In the genomic region with DNA sequence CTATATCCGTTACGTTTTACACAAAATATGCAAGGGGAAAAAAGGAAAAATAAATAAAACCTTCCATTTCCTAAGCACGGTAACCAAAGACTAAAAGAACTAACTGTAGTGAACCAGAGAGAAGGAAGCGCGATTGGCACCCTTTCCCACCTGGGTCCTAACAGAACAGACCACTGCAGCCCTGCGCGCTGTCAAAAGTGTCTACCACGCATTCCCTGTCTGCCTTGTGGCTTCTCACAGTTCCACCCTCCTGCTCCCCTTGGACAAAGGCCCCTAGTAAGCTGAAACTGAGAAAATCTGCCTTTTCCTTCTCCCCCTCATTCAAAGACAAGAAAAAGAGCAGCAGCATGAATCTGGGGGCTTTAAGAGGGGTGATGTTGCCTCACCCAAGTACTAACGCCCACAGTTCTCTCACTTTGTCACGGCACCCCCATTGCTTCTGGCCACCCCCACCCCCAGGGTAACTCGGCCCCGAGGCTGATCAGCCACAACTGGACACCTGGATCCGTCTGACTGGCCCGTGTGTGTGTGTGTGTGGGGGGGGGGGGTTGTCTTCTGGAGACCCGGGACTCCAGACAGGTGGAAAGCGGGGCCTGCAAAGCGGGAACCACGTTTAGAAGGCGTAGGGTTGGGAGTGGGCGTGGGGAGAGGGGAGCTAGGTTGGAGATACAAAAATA, we compare ENCODE assay signal across 14 mouse cellular contexts. TPM values are rescaled to one million over a fixed set of nuclear protein-coding genes. Genes with fewer than 3 reads are reported as not detected.
DNase-seq lines count a peak whose midpoint lies in the region; ATAC-seq and TF ChIP-seq lines count a peak whose summit lies in the region.
"Had no signal": no experiment of that assay in that cellular context is flagged by ENCODE, and none has a peak within 500 bp of the region (broad histone marks: within the 10 kb centered on the region; RNA-seq: fewer than 3 reads in every experiment).

No protein-coding gene starts in this region.

- no peak for DNase-seq in heart, embryonic 10.5 days (ENCODE audit: low spot score)
- DNase-seq in heart, adult 2 months: no peak
- peak; percentile 14 for DNase-seq in neural tube, embryonic 11.5 days (ENCODE audit: low spot score)
- peak; percentile 35 for DNase-seq in midbrain, embryonic 14.5 days
- no peak for DNase-seq in adrenal gland, postnatal 14 days

- no peak overlapping the region for H3K27ac ChIP-seq in heart, embryonic 10.5 days
- H3K27ac ChIP-seq in heart, adult 2 months: no peak overlapping the region
- no peak overlapping the region for H3K27ac ChIP-seq in neural tube, embryonic 11.5 days (ENCODE audit: low read depth, low read length)
- H3K27ac ChIP-seq in neural tube, embryonic 15.5 days (replicated peaks): no peak overlapping the region
- H3K27ac ChIP-seq in hindbrain, embryonic 15.5 days (replicated peaks): no peak overlapping the region
- H3K27ac ChIP-seq in midbrain, embryonic 14.5 days (replicated peaks; ENCODE audit: low read depth, low read length): peak overlapping the region; percentile 60
- H3K27ac ChIP-seq: embryonic facial prominence, embryonic 15.5 days had no signal

- intact Hi-C loops in heart, adult 2 months (cut with DNase I): loop anchor here (2.0 to 5.0 kb wide), 2 partner anchors 78 to 354 kb away; a partner anchor contains a TSS

- H3K4me2 ChIP-seq in neural tube, embryonic 11.5 days (ENCODE audit: low read depth): no peak overlapping the region
- no peak overlapping the region for H3K4me2 ChIP-seq in neural tube, embryonic 15.5 days
- H3K4me2 ChIP-seq in hindbrain, embryonic 15.5 days: peak overlapping the region; percentile 59; the same call in 1 of the 2 replicates
- peak overlapping the region; percentile 51 for H3K4me2 ChIP-seq in midbrain, embryonic 14.5 days (ENCODE audit: low read length)

- no peak for ATAC-seq in neural tube, embryonic 11.5 days (ENCODE audit: insufficient read depth, low FRiP score, low TSS enrichment)
- no peak for ATAC-seq in neural tube, embryonic 15.5 days (ENCODE audit: low FRiP score)
- ATAC-seq in hindbrain, embryonic 15.5 days (ENCODE audit: low FRiP score, low read depth): no peak
- no peak for ATAC-seq in midbrain, embryonic 14.5 days (ENCODE audit: low FRiP score, low TSS enrichment)
- no peak for ATAC-seq in granulocyte monocyte progenitor cell, adult 5-6 weeks (replicated peaks; ENCODE audit: poor library complexity, severe bottlenecking)

- no peak for TF ChIP-seq CTCF in heart, adult 2 months (IDR thresholded peaks at IDR 0.05)

- no peaks in the 10 kb centered on the region for H3K79me2 ChIP-seq in heart, adult 2 months (replicated peaks; ENCODE audit: control insufficient read depth, insufficient read depth, low read length)

- no peaks in the 10 kb centered on the region for H3K36me3 ChIP-seq in heart, embryonic 10.5 days
- H3K36me3 ChIP-seq in heart, adult 2 months (ENCODE audit: control insufficient read depth, insufficient read depth, low read length): no peaks in the 10 kb centered on the region
- H3K36me3 ChIP-seq in neural tube, embryonic 11.5 days (ENCODE audit: control insufficient read depth, insufficient read depth, low read length): no peaks in the 10 kb centered on the region
- no peaks in the 10 kb centered on the region for H3K36me3 ChIP-seq in neural tube, embryonic 15.5 days
- no peaks in the 10 kb centered on the region for H3K36me3 ChIP-seq in hindbrain, embryonic 15.5 days
- H3K36me3 ChIP-seq in midbrain, embryonic 14.5 days (ENCODE audit: control insufficient read depth, insufficient read depth, low read length): no peaks in the 10 kb centered on the region
- H3K36me3 ChIP-seq: embryonic facial prominence, embryonic 15.5 days had no signal

- H3K4me1 ChIP-seq in heart, embryonic 10.5 days: peaks cover 29% of the 10 kb centered on the region
- no peaks in the 10 kb centered on the region for H3K4me1 ChIP-seq in heart, adult 2 months (ENCODE audit: control insufficient read depth, insufficient read depth, low read length)
- 0 out of 2 replicates have a peak, but pooled peaks cover 5% of the 10 kb centered on the region for H3K4me1 ChIP-seq in neural tube, embryonic 11.5 days (ENCODE audit: control insufficient read depth, insufficient read depth, low read length)
- peaks cover 12% of the 10 kb centered on the region for H3K4me1 ChIP-seq in neural tube, embryonic 15.5 days
- H3K4me1 ChIP-seq in hindbrain, embryonic 15.5 days (replicated peaks): peaks cover 11% of the 10 kb centered on the region
- H3K4me1 ChIP-seq in midbrain, embryonic 14.5 days (ENCODE audit: control insufficient read depth, insufficient read depth, low read length): 0 out of 2 replicates have a peak, but pooled peaks cover 3% of the 10 kb centered on the region

- H3K27me3 ChIP-seq in heart, embryonic 10.5 days (ENCODE audit: insufficient read depth, poor library complexity, severe bottlenecking): peaks cover 99% of the 10 kb centered on the region
- peaks cover 38% of the 10 kb centered on the region for H3K27me3 ChIP-seq in heart, adult 2 months (ENCODE audit: control insufficient read depth, insufficient read depth, low read length)
- peaks cover 89% of the 10 kb centered on the region for H3K27me3 ChIP-seq in neural tube, embryonic 11.5 days (ENCODE audit: control insufficient read depth, insufficient read depth, low read length)
- H3K27me3 ChIP-seq in neural tube, embryonic 15.5 days (replicated peaks): peaks cover 65% of the 10 kb centered on the region
- H3K27me3 ChIP-seq in hindbrain, embryonic 15.5 days: peaks cover 58% of the 10 kb centered on the region
- H3K27me3 ChIP-seq in midbrain, embryonic 14.5 days (ENCODE audit: control insufficient read depth, insufficient read depth, low read length): peaks cover 82% of the 10 kb centered on the region

- H3K4me3 ChIP-seq in heart, embryonic 10.5 days: peak overlapping the region; percentile 54; the same call in 1 of the 2 replicates
- no peak overlapping the region for H3K4me3 ChIP-seq in heart, adult 2 months
- H3K4me3 ChIP-seq in neural tube, embryonic 11.5 days (ENCODE audit: low read depth, low read length): no peak overlapping the region
- H3K4me3 ChIP-seq in neural tube, embryonic 15.5 days (replicated peaks): no peak overlapping the region
- H3K4me3 ChIP-seq in hindbrain, embryonic 15.5 days: no peak overlapping the region
- peak overlapping the region; percentile 32; the same call in 1 of the 2 replicates for H3K4me3 ChIP-seq in midbrain, embryonic 14.5 days (replicated peaks; ENCODE audit: low read depth, low read length)
- H3K4me3 ChIP-seq: myocyte had no signal

- H3K9ac ChIP-seq in heart, adult 2 months (ENCODE audit: low read depth, low read length): no peak overlapping the region
- no peak overlapping the region for H3K9ac ChIP-seq in neural tube, embryonic 11.5 days (ENCODE audit: low read length)
- no peak overlapping the region for H3K9ac ChIP-seq in neural tube, embryonic 15.5 days (replicated peaks)
- no peak overlapping the region for H3K9ac ChIP-seq in hindbrain, embryonic 15.5 days
- H3K9ac ChIP-seq in midbrain, embryonic 14.5 days (replicated peaks; ENCODE audit: low read length): no peak overlapping the region; the same call in 1 of the 2 replicates
- H3K9ac ChIP-seq: embryonic facial prominence, embryonic 15.5 days had no signal

- no peaks in the 10 kb centered on the region for H3K9me3 ChIP-seq in heart, embryonic 10.5 days
- no peaks in the 10 kb centered on the region for H3K9me3 ChIP-seq in neural tube, embryonic 11.5 days (ENCODE audit: control insufficient read depth, low read length)
- no peaks in the 10 kb centered on the region for H3K9me3 ChIP-seq in neural tube, embryonic 15.5 days (replicated peaks)
- H3K9me3 ChIP-seq in hindbrain, embryonic 15.5 days: no peaks in the 10 kb centered on the region
- no peaks in the 10 kb centered on the region for H3K9me3 ChIP-seq in midbrain, embryonic 14.5 days (ENCODE audit: control insufficient read depth, low read length)
- H3K9me3 ChIP-seq: embryonic facial prominence, embryonic 15.5 days had no signal

- no peak for TF ChIP-seq EP300 in heart, adult 2 months (IDR thresholded peaks at IDR 0.05; ENCODE audit: insufficient read depth, low read depth, low read length)

- TF ChIP-seq POLR2A in heart, adult 2 months (IDR thresholded peaks at IDR 0.05; ENCODE audit: insufficient read depth, low read depth, low read length): no peak

- WGBS in heart, embryonic 10.5 days: 7% methylated on average over 20 of the region's 20 CpGs
- 9% methylated on average over 20 of the region's 20 CpGs for WGBS in heart, adult 2 months
- WGBS in neural tube, embryonic 11.5 days: 3% methylated on average over 17 of the region's 20 CpGs
- 4% methylated on average over 20 of the region's 20 CpGs for WGBS in neural tube, embryonic 15.5 days
- WGBS in hindbrain, embryonic 15.5 days: 6% methylated on average over 20 of the region's 20 CpGs
- WGBS in midbrain, embryonic 14.5 days: 5% methylated on average over 20 of the region's 20 CpGs

RNA-seq across cellular contexts. Expression of a gene that starts 4.5 kb away (rescaled TPM):
- polyA plus RNA-seq in heart, embryonic 10.5 days (2016; fragmentation: Nextera tagmentation; extraction: Ambion mirVana): not detected in 2 replicates
- not detected for total RNA-seq in heart, adult 2 months (2021)
- polyA plus RNA-seq in heart, adult 2 months (2012; rRNA removed): not detected in 2 replicates
- 0.54 and 0.69 TPM in 2 replicates for polyA plus RNA-seq in neural tube, embryonic 11.5 days (2014; fragmentation: Nextera tagmentation; extraction: Ambion mirVana)
- 0.23 and 0.42 TPM in 2 replicates for polyA plus RNA-seq in neural tube, embryonic 15.5 days (2015; fragmentation: Nextera tagmentation; extraction: Ambion mirVana)
- polyA plus RNA-seq in hindbrain, embryonic 15.5 days (2015; fragmentation: Nextera tagmentation; extraction: Ambion mirVana): 0.76 and 0.87 TPM in 2 replicates
- 1.2 and 1.7 TPM in 2 replicates for polyA plus RNA-seq in midbrain, embryonic 14.5 days (2014; fragmentation: Nextera tagmentation; extraction: Ambion mirVana)
- not detected in 2 replicates for total RNA-seq in adrenal gland, postnatal 14 days (2021)
- not detected in 2 replicates for total RNA-seq in granulocyte monocyte progenitor cell, adult 5-6 weeks (2014; fragmentation: Nextera tagmentation)
- total RNA-seq in granulocyte monocyte progenitor cell, adult 5-6 weeks (2017): not detected in 2 replicates
- total RNA-seq: liver, adult 2 months had no signal
- polyA plus RNA-seq: CD4-positive, CD25-positive, alpha-beta regulatory T cell, adult 4 months; embryonic facial prominence, embryonic 15.5 days; heart, embryonic 14.5 days; large intestine, adult 2 months; liver, adult 2 months; myocyte had no signal

RNA-seq across cellular contexts. Expression of a gene that starts 13.2 kb away (rescaled TPM):
- 0.40 TPM in 1 of 2 replicates, not detected in the other for polyA plus RNA-seq in heart, embryonic 10.5 days (2016; fragmentation: Nextera tagmentation; extraction: Ambion mirVana)
- not detected for total RNA-seq in heart, adult 2 months (2021)
- not detected in 2 replicates for polyA plus RNA-seq in heart, adult 2 months (2012; rRNA removed)
- 0.41 and 1.0 TPM in 2 replicates for polyA plus RNA-seq in neural tube, embryonic 11.5 days (2014; fragmentation: Nextera tagmentation; extraction: Ambion mirVana)
- polyA plus RNA-seq in neural tube, embryonic 15.5 days (2015; fragmentation: Nextera tagmentation; extraction: Ambion mirVana): 0.14 and 0.20 TPM in 2 replicates
- not detected in 2 replicates for polyA plus RNA-seq in hindbrain, embryonic 15.5 days (2015; fragmentation: Nextera tagmentation; extraction: Ambion mirVana)
- 0.11 TPM in 1 of 2 replicates, not detected in the other for polyA plus RNA-seq in midbrain, embryonic 14.5 days (2014; fragmentation: Nextera tagmentation; extraction: Ambion mirVana)
- not detected in 2 replicates for total RNA-seq in adrenal gland, postnatal 14 days (2021)
- not detected in 2 replicates for total RNA-seq in granulocyte monocyte progenitor cell, adult 5-6 weeks (2014; fragmentation: Nextera tagmentation)
- not detected in 2 replicates for total RNA-seq in granulocyte monocyte progenitor cell, adult 5-6 weeks (2017)
- total RNA-seq: liver, adult 2 months had no signal
- polyA plus RNA-seq: CD4-positive, CD25-positive, alpha-beta regulatory T cell, adult 4 months; embryonic facial prominence, embryonic 15.5 days; heart, embryonic 14.5 days; large intestine, adult 2 months; liver, adult 2 months; myocyte had no signal

RNA-seq across cellular contexts. Expression of a gene that starts 19.9 kb away (rescaled TPM):
- 1.1 TPM in 1 of 2 replicates, not detected in the other for polyA plus RNA-seq in heart, embryonic 10.5 days (2016; fragmentation: Nextera tagmentation; extraction: Ambion mirVana)
- total RNA-seq in heart, adult 2 months (2021): not detected
- not detected in 2 replicates for polyA plus RNA-seq in heart, adult 2 months (2012; rRNA removed)
- polyA plus RNA-seq in neural tube, embryonic 11.5 days (2014; fragmentation: Nextera tagmentation; extraction: Ambion mirVana): 2.1 TPM in 2 replicates
- 0.38 and 0.43 TPM in 2 replicates for polyA plus RNA-seq in neural tube, embryonic 15.5 days (2015; fragmentation: Nextera tagmentation; extraction: Ambion mirVana)
- not detected in 2 replicates for polyA plus RNA-seq in hindbrain, embryonic 15.5 days (2015; fragmentation: Nextera tagmentation; extraction: Ambion mirVana)
- not detected in 2 replicates for polyA plus RNA-seq in midbrain, embryonic 14.5 days (2014; fragmentation: Nextera tagmentation; extraction: Ambion mirVana)
- total RNA-seq in adrenal gland, postnatal 14 days (2021): not detected in 2 replicates
- not detected in 2 replicates for total RNA-seq in granulocyte monocyte progenitor cell, adult 5-6 weeks (2014; fragmentation: Nextera tagmentation)
- total RNA-seq in granulocyte monocyte progenitor cell, adult 5-6 weeks (2017): not detected in 2 replicates
- total RNA-seq: liver, adult 2 months had no signal
- polyA plus RNA-seq: CD4-positive, CD25-positive, alpha-beta regulatory T cell, adult 4 months; embryonic facial prominence, embryonic 15.5 days; heart, embryonic 14.5 days; large intestine, adult 2 months; liver, adult 2 months; myocyte had no signal

RNA-seq across cellular contexts. Expression of a gene that starts 24.5 kb away (rescaled TPM):
- 0.07 and 2.1 TPM in 2 replicates for polyA plus RNA-seq in heart, embryonic 10.5 days (2016; fragmentation: Nextera tagmentation; extraction: Ambion mirVana)
- total RNA-seq in heart, adult 2 months (2021): not detected
- polyA plus RNA-seq in heart, adult 2 months (2012; rRNA removed): not detected in 2 replicates
- 8.1 and 8.5 TPM in 2 replicates for polyA plus RNA-seq in neural tube, embryonic 11.5 days (2014; fragmentation: Nextera tagmentation; extraction: Ambion mirVana)
- 4.1 and 9.2 TPM in 2 replicates for polyA plus RNA-seq in neural tube, embryonic 15.5 days (2015; fragmentation: Nextera tagmentation; extraction: Ambion mirVana)
- not detected in 2 replicates for polyA plus RNA-seq in hindbrain, embryonic 15.5 days (2015; fragmentation: Nextera tagmentation; extraction: Ambion mirVana)
- polyA plus RNA-seq in midbrain, embryonic 14.5 days (2014; fragmentation: Nextera tagmentation; extraction: Ambion mirVana): not detected in 2 replicates
- not detected in 2 replicates for total RNA-seq in adrenal gland, postnatal 14 days (2021)
- not detected in 2 replicates for total RNA-seq in granulocyte monocyte progenitor cell, adult 5-6 weeks (2014; fragmentation: Nextera tagmentation)
- total RNA-seq in granulocyte monocyte progenitor cell, adult 5-6 weeks (2017): not detected in 2 replicates
- total RNA-seq: liver, adult 2 months had no signal
- polyA plus RNA-seq: CD4-positive, CD25-positive, alpha-beta regulatory T cell, adult 4 months; embryonic facial prominence, embryonic 15.5 days; heart, embryonic 14.5 days; large intestine, adult 2 months; liver, adult 2 months; myocyte had no signal

RNA-seq across cellular contexts. Expression of a gene that starts 36.8 kb away (rescaled TPM):
- 2.3 TPM in 1 of 2 replicates, not detected in the other for polyA plus RNA-seq in heart, embryonic 10.5 days (2016; fragmentation: Nextera tagmentation; extraction: Ambion mirVana)
- not detected for total RNA-seq in heart, adult 2 months (2021)
- 0.09 TPM in 1 of 2 replicates, not detected in the other for polyA plus RNA-seq in heart, adult 2 months (2012; rRNA removed)
- polyA plus RNA-seq in neural tube, embryonic 11.5 days (2014; fragmentation: Nextera tagmentation; extraction: Ambion mirVana): 28.1 and 29.3 TPM in 2 replicates
- polyA plus RNA-seq in neural tube, embryonic 15.5 days (2015; fragmentation: Nextera tagmentation; extraction: Ambion mirVana): 61.8 and 83.6 TPM in 2 replicates
- polyA plus RNA-seq in hindbrain, embryonic 15.5 days (2015; fragmentation: Nextera tagmentation; extraction: Ambion mirVana): not detected in 2 replicates
- polyA plus RNA-seq in midbrain, embryonic 14.5 days (2014; fragmentation: Nextera tagmentation; extraction: Ambion mirVana): not detected in 2 replicates
- total RNA-seq in adrenal gland, postnatal 14 days (2021): 0.71 TPM in 1 of 2 replicates, not detected in the other
- total RNA-seq in granulocyte monocyte progenitor cell, adult 5-6 weeks (2014; fragmentation: Nextera tagmentation): not detected in 2 replicates
- not detected in 2 replicates for total RNA-seq in granulocyte monocyte progenitor cell, adult 5-6 weeks (2017)
- total RNA-seq: liver, adult 2 months had no signal
- polyA plus RNA-seq: CD4-positive, CD25-positive, alpha-beta regulatory T cell, adult 4 months; heart, embryonic 14.5 days; large intestine, adult 2 months; liver, adult 2 months; myocyte had no signal

Comparison
In these comparisons a context has a peak if more than half of its experiments do, and no peak if none do; other contexts are left out.
1. H3K4me3 ChIP-seq: peak in heart, embryonic 10.5 days (single experiment) and midbrain, embryonic 14.5 days (single experiment); none in heart, adult 2 months (single experiment), neural tube, embryonic 11.5 days (single experiment), neural tube, embryonic 15.5 days (single experiment) and hindbrain, embryonic 15.5 days (single experiment).
2. DNase-seq: peak in neural tube, embryonic 11.5 days (single experiment) and midbrain, embryonic 14.5 days (single experiment); none in heart, embryonic 10.5 days (single experiment), heart, adult 2 months (0 of 2) and adrenal gland, postnatal 14 days (single experiment).
3. H3K4me2 ChIP-seq: peak in hindbrain, embryonic 15.5 days (single experiment) and midbrain, embryonic 14.5 days (single experiment); none in neural tube, embryonic 11.5 days (single experiment) and neural tube, embryonic 15.5 days (single experiment).